Mouse (Mus musculus) kidney, postnatal 10 days (tissue): ENCODE results near the gene Hagh.

ENCODE experiments used
- DNase-seq: peaks from one replicate; pipeline ENCODE4 v3.0.0; 2021; ENCODE audit warnings: mixed read lengths

Gene Hagh

GRCm38 (mm10) chr17:24850773-24851127, 10.8 kb downstream of the Hagh start:
- no peak for DNase-seq

DNA sequence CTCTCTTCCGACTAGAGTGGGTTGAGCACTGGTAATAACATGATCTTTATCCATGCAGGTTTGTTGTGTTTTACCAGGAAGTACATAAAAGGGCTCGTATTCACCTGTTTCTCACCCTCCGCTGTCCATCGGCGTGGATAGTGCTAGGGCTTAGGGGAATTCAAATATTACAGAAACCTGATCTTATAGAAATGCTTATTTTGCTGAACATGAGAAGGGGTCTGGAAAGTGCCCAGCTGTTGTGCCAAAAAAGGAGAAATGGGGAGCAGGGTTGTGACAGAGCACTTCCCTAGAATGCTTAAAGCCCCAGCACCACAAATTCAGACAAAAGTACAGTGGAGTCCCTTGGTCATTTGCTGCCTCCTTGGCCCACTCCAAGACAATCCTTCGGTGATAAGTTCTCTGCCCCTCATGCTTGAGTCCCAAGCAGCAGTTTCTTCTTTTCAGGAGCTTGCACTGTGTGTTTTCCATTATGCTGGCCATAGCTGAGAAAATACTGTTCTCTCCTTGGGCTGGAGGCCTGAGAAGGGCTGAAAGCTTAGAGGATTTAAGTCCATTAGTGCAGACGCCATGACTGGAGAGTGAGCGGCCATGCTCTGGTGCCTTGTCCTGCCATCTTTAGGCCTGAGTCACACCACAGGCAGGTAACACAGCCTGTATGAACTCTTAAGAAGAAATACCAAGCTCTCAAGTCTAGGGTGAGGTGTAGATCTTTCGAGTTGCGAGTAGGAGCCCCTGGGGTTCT, 11.6 kb downstream of the Hagh start:
- DNase-seq: no peak

- DNase-seq: no peak
These were observed 16.0 kb downstream of the Hagh start for GRCm38 (mm10) chr17:24855838-24856464.

- DNase-seq: no peak
These were observed 16.6 kb downstream of the Hagh start for GRCm38 (mm10) chr17:24856589-24856988.

GRCm38 (mm10) chr17:24857831-24858470, 18.0 kb downstream of the Hagh start:
- peak; percentile 58 for DNase-seq

GRCm38 (mm10) chr17:24858967-24859366, 19.0 kb downstream of the Hagh start:
- no peak for DNase-seq

DNA sequence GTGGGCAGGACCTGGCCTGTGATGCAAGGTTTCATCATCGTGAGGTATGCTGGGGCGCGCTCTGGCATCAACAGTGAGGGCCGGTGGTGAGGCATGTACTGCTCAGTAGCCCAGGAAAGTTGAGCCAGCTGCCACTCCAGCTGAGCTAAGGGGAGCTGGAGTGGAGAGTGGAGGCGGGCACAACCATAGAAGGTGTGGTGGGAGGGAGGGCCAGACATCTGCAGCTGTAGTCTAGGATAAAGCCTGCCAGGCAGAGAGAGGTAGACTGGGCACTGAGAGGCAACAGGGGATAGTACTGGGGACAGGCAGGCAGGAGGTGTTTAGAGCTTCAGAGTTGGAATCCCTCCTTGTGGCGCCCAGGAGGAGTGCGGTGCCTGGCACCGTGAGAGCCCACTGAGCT, 20.1 kb downstream of the Hagh start:
- DNase-seq: no peak

DNA sequence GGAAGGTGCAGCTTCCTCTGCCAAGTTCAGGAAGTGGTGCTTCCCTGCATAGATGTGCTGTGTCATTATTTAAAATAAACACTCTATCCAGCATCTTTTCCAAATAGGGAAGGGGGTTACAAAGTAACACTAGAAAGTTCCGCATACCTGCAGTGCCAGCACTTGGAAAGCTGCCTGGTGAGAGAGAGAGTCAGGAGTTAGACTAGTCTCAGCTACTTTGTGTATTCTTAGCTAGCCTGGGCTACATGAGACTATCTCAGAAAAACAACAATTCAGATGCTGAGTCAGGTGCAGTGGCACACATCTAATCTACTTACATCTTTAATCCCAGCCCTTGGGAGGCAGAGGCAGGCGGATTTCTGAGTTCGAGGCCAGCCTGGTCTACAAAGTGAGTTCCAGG, 21.8 kb downstream of the Hagh start:
- DNase-seq: no peak

- DNase-seq: no peak
These were observed 25.8 kb downstream of the Hagh start, which contains the start of gene Igfals for GRCm38 (mm10) chr17:24865776-24866175. Gene Igfals (plus strand): TSS chr17:24865997.

DNA sequence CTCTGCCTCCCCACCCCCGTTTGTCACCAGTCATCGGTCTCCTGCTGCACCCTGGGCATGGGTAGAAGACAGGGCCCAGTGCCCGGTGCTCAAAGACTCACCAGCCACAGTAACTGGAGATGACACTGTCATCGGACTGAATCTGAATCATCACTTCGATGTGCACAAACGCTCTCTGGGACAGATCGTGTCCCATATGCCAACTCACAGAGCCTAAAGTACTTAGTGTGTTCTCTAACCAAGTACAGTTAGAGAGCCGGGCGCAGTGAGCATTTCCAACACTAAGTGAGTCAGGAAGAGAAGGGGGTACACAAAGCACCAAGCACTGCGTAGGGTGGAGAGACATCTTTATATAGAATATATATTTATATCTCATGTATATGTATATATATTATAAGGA, 28.0 kb downstream of the Hagh start:
- no peak for DNase-seq

DNA sequence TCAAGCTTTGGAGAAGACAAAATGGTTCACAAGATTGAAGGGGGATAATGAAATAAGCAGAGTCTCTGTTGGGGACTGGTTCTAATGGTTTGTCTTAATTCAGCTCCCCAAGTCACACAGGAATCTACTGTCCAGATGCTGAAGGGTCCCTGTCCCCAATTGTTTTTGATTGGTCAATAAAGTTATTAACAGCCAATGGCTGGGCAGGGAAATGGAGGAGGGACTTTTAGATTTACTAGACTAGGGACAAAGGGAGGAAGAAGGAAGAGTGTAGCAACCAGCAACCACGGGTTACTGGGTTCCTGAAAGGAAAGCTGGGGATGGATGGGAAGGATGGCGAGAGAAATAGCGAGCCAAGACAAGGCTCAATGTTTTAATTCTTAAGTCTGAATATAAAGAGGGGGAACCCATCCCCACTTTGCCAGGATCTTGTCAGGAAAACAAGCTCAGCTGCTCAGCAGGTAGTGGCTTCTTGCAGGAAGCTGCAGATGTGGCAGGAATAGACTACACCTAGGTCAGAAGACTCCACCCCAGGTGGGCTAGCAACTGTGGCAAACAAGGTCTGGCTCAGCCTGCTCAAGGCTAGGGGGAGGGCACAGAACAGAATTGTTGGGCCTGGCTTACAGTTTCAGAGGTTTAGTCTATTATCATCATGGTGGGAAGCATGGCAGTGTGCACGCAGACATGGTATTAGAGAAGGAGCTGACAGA, 33.9 kb downstream of the Hagh start:
- no peak for DNase-seq

DNA sequence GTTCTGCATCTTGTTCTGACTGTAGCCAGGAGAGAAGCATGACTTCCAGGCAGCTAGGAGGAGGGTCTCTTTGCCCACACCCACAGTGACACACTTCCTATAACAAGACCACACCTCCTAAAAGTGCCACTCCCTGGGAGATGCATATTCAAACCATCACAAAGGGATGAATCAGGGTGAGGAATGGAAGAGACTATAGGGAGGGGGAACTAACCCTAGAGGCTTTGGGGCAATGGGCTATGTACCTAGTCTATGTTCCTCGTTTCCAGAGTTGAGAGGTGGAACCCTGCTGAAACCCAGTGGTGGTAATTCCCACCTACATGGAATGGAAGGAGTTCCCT, 34.4 kb downstream of the Hagh start:
- DNase-seq: no peak

DNA sequence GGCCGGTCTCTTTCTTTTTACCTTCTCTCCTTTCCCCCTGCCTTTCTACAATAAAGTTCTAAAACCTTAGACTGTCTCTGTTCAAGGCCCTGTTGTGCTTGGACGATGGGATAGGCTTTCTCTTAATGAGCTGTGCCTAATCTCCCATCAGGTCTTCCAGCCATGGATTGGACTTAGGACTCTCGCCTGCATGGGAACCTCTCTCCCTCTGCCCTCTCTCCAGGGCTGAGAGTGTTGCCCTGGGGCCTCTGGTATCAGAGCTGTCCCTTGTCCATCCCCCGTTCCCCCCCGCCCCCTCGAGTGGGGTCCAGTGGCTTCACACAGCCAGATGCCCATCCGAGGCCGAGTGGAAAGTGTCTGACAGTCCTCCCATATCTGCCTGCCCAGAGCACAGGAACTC, 35.0 kb downstream of the Hagh start:
- DNase-seq: no peak

- DNase-seq: peak; percentile 71
These were observed 37.6 kb downstream of the Hagh start for GRCm38 (mm10) chr17:24877336-24878116.

DNA sequence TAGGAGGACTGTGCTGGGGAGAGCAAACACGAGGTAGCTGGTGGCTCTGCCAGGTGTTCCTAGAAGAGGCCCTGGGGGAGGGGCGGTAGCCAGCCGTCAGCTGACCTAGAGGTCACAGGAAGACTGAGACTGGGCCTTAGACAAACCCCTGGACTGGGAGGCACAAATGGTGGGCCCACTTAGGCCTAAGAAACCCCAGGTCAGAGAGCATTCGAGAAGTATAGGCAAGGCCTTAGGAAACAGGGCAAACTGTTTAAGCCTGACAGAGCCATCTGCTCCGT, 38.1 kb downstream of the Hagh start:
- DNase-seq: peak; percentile 82

- no peak for DNase-seq
These were observed 38.6 kb downstream of the Hagh start for GRCm38 (mm10) chr17:24878531-24878930.

DNA sequence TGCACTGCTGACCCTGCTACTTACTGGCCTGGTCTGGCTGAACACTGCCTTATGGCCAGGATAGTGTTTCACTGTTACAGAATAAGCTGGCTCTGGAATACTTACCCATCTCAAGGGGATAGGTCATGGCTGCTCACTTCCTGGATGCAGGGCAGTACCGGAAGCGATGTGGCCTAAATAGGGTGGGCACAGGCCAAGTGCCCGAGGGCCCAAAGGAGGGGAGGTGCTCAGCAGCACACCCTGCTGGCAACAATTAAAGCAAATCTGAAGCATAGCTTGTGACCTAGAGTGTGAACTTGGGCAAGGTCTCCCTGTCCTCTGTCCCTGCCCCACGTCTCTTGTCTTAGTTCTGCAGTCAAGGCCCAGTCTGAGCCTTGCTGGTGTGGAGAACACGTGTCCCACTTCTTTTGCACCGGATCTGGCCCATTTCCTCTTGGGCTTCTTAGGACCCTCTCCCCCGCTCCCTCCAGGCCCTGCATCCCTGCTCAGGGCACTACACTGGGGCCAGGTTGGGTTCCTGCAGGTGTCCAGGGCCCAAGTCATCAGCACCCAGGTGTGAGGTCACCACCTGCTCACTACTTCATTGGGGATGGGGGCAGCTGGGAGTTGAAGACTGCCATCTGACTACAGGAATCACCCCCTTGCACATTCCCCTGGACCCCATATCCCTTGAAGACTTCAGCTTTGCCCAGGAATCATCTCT, 41.9 kb downstream of the Hagh start:
- DNase-seq: peak; percentile 66

GRCm38 (mm10) chr17:24884391-24884790, 44.4 kb downstream of the Hagh start:
- no peak for DNase-seq

GRCm38 (mm10) chr17:24885356-24886133, 45.6 kb downstream of the Hagh start:
- DNase-seq: no peak

DNA sequence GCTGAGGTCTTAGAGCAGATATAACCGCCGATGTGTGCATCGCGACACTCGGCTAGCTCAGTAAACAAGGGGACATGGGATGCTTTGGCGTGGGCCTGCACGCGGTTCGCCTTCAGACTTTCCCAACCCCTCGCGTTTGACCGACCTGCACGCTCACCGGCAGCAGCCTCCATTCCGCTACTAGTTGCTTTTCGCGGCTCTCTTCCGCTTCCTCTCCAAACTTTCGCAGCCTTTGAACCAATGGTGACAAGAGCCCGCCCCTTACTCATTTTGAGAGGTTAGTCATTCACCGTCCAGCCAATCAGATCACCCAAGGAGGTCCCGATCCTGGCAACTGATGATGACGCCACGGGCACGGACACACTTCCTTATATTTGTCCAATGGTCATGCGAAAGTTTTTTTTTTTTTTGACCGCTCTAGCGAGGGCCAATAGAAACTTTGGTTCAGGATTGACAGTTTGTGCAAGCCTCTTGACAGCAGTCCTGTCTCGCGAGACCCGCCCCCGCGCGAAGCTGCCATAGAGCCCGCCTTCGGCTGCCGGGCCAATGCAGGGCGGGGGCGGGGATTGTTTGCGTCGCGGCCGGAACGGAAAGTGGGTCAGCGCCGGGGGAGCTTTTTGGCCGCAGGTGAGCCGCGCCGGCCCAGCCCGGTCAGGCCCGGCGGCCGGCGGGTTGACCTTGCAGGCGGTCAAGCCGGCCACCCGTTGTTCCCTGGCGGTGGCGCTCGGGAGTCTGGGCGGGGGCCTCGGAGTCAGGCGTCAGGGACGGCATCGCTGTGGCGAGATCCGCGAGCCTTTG, 46.4 kb downstream of the Hagh start, which contains the start of the genes Nubp2 and Spsb3:
TSS of gene Nubp2 (minus strand) at position 216 of the 798 bp plus-strand sequence.
TSS of gene Spsb3 (plus strand) at position 510 of the 798 bp plus-strand sequence.
- DNase-seq: peak; percentile 99

DNA sequence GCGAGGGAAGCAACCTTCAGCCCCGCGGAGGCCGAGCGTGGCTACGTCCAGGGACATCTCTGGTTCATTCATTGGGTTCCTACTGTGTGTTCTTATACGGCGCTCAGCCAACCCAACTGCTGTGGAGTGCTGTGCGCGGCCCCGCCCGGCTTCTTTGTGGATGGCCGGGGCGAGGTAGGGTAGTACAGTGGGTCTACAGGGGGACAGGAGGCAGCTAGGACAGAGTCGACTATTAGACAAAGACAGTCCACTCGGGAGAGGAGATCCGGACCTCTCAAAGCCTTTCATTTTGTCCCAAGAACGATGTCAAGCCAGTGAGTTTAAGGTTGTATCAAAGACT, 47.0 kb downstream of the Hagh start:
- DNase-seq: no peak
